ENCODE assay signal across 12 mouse cellular contexts in the genomic region with DNA sequence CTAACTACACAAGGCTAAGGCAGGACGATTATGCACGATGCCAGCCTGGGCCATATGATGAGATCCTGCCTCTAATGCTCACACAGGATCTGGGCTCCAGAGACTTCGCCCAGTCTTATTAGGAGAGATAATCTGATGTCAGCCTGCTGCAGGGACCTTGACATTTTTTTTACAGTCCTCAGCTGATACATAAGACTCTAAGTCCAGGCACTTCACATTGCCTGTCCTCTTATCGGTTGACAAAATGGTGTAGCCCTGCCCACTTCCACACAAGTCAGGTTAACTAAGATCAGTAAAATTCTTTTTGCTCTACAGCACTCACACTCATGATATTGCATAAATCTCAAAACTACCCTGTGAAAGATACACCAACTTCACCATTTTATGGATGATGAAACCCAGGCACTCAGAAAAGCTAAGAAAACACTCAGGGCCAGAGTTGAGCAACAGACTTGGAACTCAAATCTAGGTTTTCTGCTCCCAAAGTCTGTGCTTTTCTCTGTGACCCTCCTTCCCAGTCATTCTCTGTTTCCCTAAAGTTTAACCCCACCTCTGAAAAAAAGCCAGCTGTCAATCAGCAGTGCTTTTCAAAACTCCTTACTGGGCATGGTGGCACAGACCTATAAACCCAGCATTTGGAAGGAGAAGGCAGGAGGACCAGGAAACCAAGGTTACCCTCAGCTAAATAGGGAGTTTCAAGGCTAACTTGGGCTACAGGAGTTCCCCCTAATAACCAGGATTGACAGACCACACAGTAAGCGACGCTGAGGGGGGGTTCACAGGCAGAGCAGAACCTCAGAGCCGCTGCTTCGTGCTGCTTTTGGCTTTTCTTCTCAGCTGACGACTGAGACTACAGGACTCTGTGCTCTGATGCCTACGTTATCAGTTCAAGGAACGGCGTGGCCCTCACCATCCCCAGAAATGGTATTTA. TPM values are rescaled to one million over a fixed set of nuclear protein-coding genes. Genes with fewer than 3 reads are reported as not detected.
DNase-seq lines count a peak whose midpoint lies in the region; TF ChIP-seq lines count a peak whose summit lies in the region.
"Had no signal": no experiment of that assay in that cellular context is flagged by ENCODE, and none has a peak within 500 bp of the region (broad histone marks: within the 10 kb centered on the region; RNA-seq: fewer than 3 reads in every experiment).

No protein-coding gene starts in this region.

- peaks cover 44% of the 10 kb centered on the region for H3K36me3 ChIP-seq in heart, embryonic 10.5 days

- no peaks in the 10 kb centered on the region for H3K9me3 ChIP-seq in heart, embryonic 10.5 days
- H3K9me3 ChIP-seq: midbrain, embryonic 13.5 days had no signal

- intact Hi-C loops in heart, postnatal 14 days (cut with DNase I) = no loop called here

- TF ChIP-seq CTCF in embryonic fibroblast, embryonic 13.5 days (IDR thresholded peaks at IDR 0.05; ENCODE audit: borderline replicate concordance, insufficient read depth, low read length) = no peak

- no peak for TF ChIP-seq POLR2A in embryonic fibroblast, embryonic 13.5 days (IDR thresholded peaks at IDR 0.05; ENCODE audit: low read depth, low read length)

- no peaks in the 10 kb centered on the region for H3K27me3 ChIP-seq in heart, embryonic 10.5 days (ENCODE audit: insufficient read depth, poor library complexity, severe bottlenecking)
- H3K27me3 ChIP-seq: midbrain, embryonic 13.5 days had no signal

- H3K27ac ChIP-seq in heart, embryonic 10.5 days = peak overlapping the region; percentile 6; the same call in 1 of the 2 replicates
- H3K27ac ChIP-seq in embryonic fibroblast, embryonic 13.5 days (ENCODE audit: insufficient read depth, low read length) = 0 out of 2 replicates have a peak overlapping the region, but pooled peaks have one; percentile 31
- H3K27ac ChIP-seq: midbrain, embryonic 13.5 days had no signal

- peaks cover 33% of the 10 kb centered on the region for H3K4me1 ChIP-seq in heart, embryonic 10.5 days
- H3K4me1 ChIP-seq in embryonic fibroblast, embryonic 13.5 days (ENCODE audit: control insufficient read depth, insufficient read depth, low read length) = no peaks in the 10 kb centered on the region
- H3K4me1 ChIP-seq: midbrain, embryonic 13.5 days had no signal

- 58% methylated on average over 12 of the region's 12 CpGs for WGBS in heart, embryonic 10.5 days

- no peak for DNase-seq in heart, embryonic 10.5 days (ENCODE audit: low spot score)
- DNase-seq in heart, postnatal 14 days = no peak
- DNase-seq in 416B (ENCODE audit: low read depth) = peak; percentile 54
- DNase-seq in lung, postnatal 25 days (ENCODE audit: low spot score) = peak; percentile 72
- DNase-seq in right cerebral cortex, postnatal 25 days = no peak
- DNase-seq in urinary bladder, postnatal 14 days (ENCODE audit: low spot score) = no peak
- no peak for DNase-seq in kidney, adult 9 months
- DNase-seq: cerebellum, adult 8-10 months; kidney, postnatal 14 days had no signal

- no peak overlapping the region for H3K4me3 ChIP-seq in heart, embryonic 10.5 days
- no peak overlapping the region for H3K4me3 ChIP-seq in embryonic fibroblast, embryonic 13.5 days (ENCODE audit: insufficient read depth, low read length)
- H3K4me3 ChIP-seq: midbrain, embryonic 13.5 days had no signal

RNA-seq across cellular contexts. Expression of gene Fcer1g, which starts 1.1 kb away (rescaled TPM):
- polyA plus RNA-seq in heart, embryonic 10.5 days (2016; fragmentation: Nextera tagmentation; extraction: Ambion mirVana) = 4.9 and 12.1 TPM in 2 replicates
- total RNA-seq in heart, postnatal 14 days (2021) = 10 to 100 TPM; 10.2 to 11.6 TPM
- polyA plus RNA-seq in embryonic fibroblast, embryonic 13.5 days (2011; ENCODE audit: insufficient read length, low read depth, missing spikeins) = 1.6 and 7.1 TPM in 2 replicates

RNA-seq across cellular contexts. Expression of gene Apoa2, which starts 8.2 kb away (rescaled TPM):
- polyA plus RNA-seq in heart, embryonic 10.5 days (2016; fragmentation: Nextera tagmentation; extraction: Ambion mirVana) = 16.2 and 315 TPM in 2 replicates
- total RNA-seq in heart, postnatal 14 days (2021) = 1 to 10 TPM; 1.6 to 4.0 TPM
- 1.2 and 1.3 TPM in 2 replicates for polyA plus RNA-seq in embryonic fibroblast, embryonic 13.5 days (2011; ENCODE audit: insufficient read length, low read depth, missing spikeins)
- total RNA-seq: hematopoietic stem cell, adult 5-6 weeks had no signal

RNA-seq across cellular contexts. Expression of gene Tomm40l, which starts 10.8 kb away (rescaled TPM):
- polyA plus RNA-seq in heart, embryonic 10.5 days (2016; fragmentation: Nextera tagmentation; extraction: Ambion mirVana) = 41.8 and 53.7 TPM in 2 replicates
- total RNA-seq in heart, postnatal 14 days (2021) = 10 to 100 TPM; 86.2 to 92.8 TPM
- 26.9 and 29.9 TPM in 2 replicates for polyA plus RNA-seq in embryonic fibroblast, embryonic 13.5 days (2011; ENCODE audit: insufficient read length, low read depth, missing spikeins)

RNA-seq across cellular contexts. Expression of gene Adamts4, which starts 17.2 kb away (rescaled TPM):
- 2.6 and 2.8 TPM in 2 replicates for polyA plus RNA-seq in heart, embryonic 10.5 days (2016; fragmentation: Nextera tagmentation; extraction: Ambion mirVana)
- 1 to 10 TPM; 2.9 to 3.6 TPM for total RNA-seq in heart, postnatal 14 days (2021)
- 24.3 and 25.8 TPM in 2 replicates for polyA plus RNA-seq in embryonic fibroblast, embryonic 13.5 days (2011; ENCODE audit: insufficient read length, low read depth, missing spikeins)

RNA-seq across cellular contexts. Expression of gene Ndufs2, which starts 18.1 kb away (rescaled TPM):
- polyA plus RNA-seq in heart, embryonic 10.5 days (2016; fragmentation: Nextera tagmentation; extraction: Ambion mirVana) = 390 and 470 TPM in 2 replicates
- 1,000 to 10,000 TPM; 1,236 to 1,272 TPM for total RNA-seq in heart, postnatal 14 days (2021)
- 226 and 234 TPM in 2 replicates for polyA plus RNA-seq in embryonic fibroblast, embryonic 13.5 days (2011; ENCODE audit: insufficient read length, low read depth, missing spikeins)

Comparison
In these comparisons a context has a peak if more than half of its experiments do, and no peak if none do; other contexts are left out.
1. DNase-seq: peak in 416B (single experiment) and lung, postnatal 25 days (single experiment); none in heart, embryonic 10.5 days (single experiment), heart, postnatal 14 days (0 of 2), right cerebral cortex, postnatal 25 days (single experiment), urinary bladder, postnatal 14 days (single experiment) and kidney, adult 9 months (single experiment).